Mouse (Mus musculus) heart, adult 2 months (tissue): ENCODE measurements around the gene Ephb3. TPM values are rescaled to one million over a fixed set of nuclear protein-coding genes. Genes with fewer than 3 reads are reported as not detected.
A peak's percentile ranks its signal among the peaks of the same experiment; 100 is the strongest.

Source experiments
- DNase-seq, 2 experiments: peaks; one replicate each; pipeline ENCODE4 v3.0.0; 2021
- H3K27ac ChIP-seq: fragments of 200-600 bp; 2 replicates; pipeline ENCODE4 v1.8.1; 2022
- H3K27me3 ChIP-seq: fragments of 200-500 bp; 2 replicates; pipeline ENCODE4 v1.6.1; 2012; ENCODE audit warnings: mild to moderate bottlenecking, low read length, inconsistent platforms, mixed read lengths; ENCODE audit not compliant: control insufficient read depth, insufficient read depth
- H3K36me3 ChIP-seq: fragments of 200-500 bp; 2 replicates; pipeline ENCODE4 v1.6.1; 2012; ENCODE audit warnings: low read length, inconsistent platforms; ENCODE audit not compliant: control insufficient read depth, insufficient read depth
- H3K4me1 ChIP-seq: fragments of 200-500 bp; 2 replicates; pipeline ENCODE4 v1.6.1; 2011; ENCODE audit warnings: low read length; ENCODE audit not compliant: control insufficient read depth, insufficient read depth
- H3K4me3 ChIP-seq: fragments of 200-600 bp; 2 replicates; pipeline ENCODE4 v1.8.1; 2022
- H3K79me2 ChIP-seq: fragments of 200-500 bp; replicated peaks from 2 replicates; pipeline ENCODE4 v1.6.1; 2012; ENCODE audit warnings: mild to moderate bottlenecking, inconsistent platforms, low read length, moderate library complexity, mixed read lengths; ENCODE audit not compliant: control insufficient read depth, insufficient read depth
- H3K9ac ChIP-seq: fragments of 200-500 bp; 2 replicates; pipeline ENCODE4 v1.6.1; 2012; ENCODE audit warnings: low read depth, mild to moderate bottlenecking, control low read depth, inconsistent platforms, low read length, mixed read lengths
- CTCF ChIP-seq: fragments of 200-600 bp; IDR thresholded peaks from 2 replicates; pipeline ENCODE4 v1.8.1; 2022; ENCODE audit warnings: antibody characterized with exemption, mild to moderate bottlenecking, moderate library complexity
- EP300 ChIP-seq: fragments of 200-500 bp; IDR thresholded peaks from 2 replicates; pipeline ENCODE4 v1.6.1; 2011; ENCODE audit warnings: low read depth, low read length, control low read depth; ENCODE audit not compliant: insufficient read depth
- POLR2A ChIP-seq: fragments of 200-500 bp; IDR thresholded peaks from 2 replicates; pipeline ENCODE4 v1.6.1; 2011; ENCODE audit warnings: mild to moderate bottlenecking, low read depth, low read length, control low read depth; ENCODE audit not compliant: insufficient read depth
- WGBS: fragments of 180-500 bp; shearing (Covaris S2); methylation state at CpG from one replicate; pipeline ENCODE4 v1.1.7; 2018; 5-methylcytosine and 5-hydroxymethylcytosine counted together
- intact Hi-C: fragments of 180-260 bp; cut with DNase I; formaldehyde crosslinking; loops from one replicate; pipeline ENCODE4 v1.15.1; 2025
- polyA plus RNA-seq: library from polyadenylated mRNA; depleted of rRNA; stranded (reverse); fragments of >200 nt; gene quantifications from 2 replicates; pipeline ENCODE4 v1.2.3, GENCODE M21; 2012
- total RNA-seq, 2 experiments: library from RNA; stranded (reverse); gene quantifications; 2 replicates each; pipeline ENCODE4 v1.2.3; 2021

Ephb3 gene
- total and polyA plus RNA-seq, 3 experiments: 6.3 to 9.9 (median 7.0) TPM

DNA sequence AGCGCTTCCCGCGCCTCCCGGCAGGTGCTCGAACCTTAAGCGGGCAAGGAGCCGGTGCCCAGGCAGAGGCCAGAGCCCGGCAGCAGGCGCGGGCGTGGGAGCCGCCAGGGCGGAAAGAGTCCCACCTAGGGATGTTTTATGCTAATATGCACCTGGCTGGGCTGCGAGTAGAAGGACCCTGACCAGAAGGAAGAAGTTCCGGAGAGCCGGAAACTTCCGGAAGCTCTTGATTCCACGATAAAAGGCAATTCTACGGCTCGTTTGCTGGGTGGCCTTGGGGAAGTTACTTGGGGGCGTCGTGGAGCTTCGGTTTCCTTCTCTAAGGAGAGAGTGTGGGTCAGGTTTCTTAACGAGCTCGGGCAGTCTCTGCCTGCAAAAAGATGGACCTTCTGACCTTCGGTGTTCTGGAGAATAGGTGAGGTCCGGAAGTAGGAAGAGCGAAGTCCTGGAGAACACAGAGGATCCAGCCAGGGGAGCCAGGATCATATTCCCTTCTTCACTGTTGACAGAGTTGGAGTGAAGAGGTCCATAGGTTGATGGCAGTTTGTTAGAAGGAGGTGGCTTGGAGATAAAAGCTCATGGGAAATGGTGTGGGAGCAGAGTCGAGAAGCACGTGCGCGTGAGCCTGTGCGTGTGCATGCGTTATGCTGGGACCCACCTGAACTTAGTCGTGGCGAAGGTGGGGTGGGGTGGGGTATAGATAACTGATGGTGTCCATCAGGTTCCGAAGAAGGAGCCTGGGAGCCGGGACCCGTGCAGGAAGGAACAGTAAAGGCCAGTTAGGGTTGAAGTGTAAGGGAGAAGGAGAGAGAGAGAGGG, 44.4 kb downstream of the Ephb3 start:
- WGBS: 17% methylated on average over 39 of the region's 39 CpGs
- H3K27ac ChIP-seq: no peak overlapping the region
- no peaks in the 10 kb centered on the region for H3K36me3 ChIP-seq
- intact Hi-C loops: loop anchor here (5.0 kb wide), 5 partner anchors 42 to 118 kb away; no protein-coding TSS in a partner anchor
- no peak overlapping the region for H3K9ac ChIP-seq
- TF ChIP-seq EP300 (no peak), POLR2A (no peak), CTCF (peak; percentile 46)
- no peaks in the 10 kb centered on the region for H3K27me3 ChIP-seq
- no peaks in the 10 kb centered on the region for H3K79me2 ChIP-seq
- H3K4me1 ChIP-seq: no peaks in the 10 kb centered on the region
- peak overlapping the region; percentile 25; the same call in 1 of the 2 replicates for H3K4me3 ChIP-seq
- no peak for DNase-seq

DNA sequence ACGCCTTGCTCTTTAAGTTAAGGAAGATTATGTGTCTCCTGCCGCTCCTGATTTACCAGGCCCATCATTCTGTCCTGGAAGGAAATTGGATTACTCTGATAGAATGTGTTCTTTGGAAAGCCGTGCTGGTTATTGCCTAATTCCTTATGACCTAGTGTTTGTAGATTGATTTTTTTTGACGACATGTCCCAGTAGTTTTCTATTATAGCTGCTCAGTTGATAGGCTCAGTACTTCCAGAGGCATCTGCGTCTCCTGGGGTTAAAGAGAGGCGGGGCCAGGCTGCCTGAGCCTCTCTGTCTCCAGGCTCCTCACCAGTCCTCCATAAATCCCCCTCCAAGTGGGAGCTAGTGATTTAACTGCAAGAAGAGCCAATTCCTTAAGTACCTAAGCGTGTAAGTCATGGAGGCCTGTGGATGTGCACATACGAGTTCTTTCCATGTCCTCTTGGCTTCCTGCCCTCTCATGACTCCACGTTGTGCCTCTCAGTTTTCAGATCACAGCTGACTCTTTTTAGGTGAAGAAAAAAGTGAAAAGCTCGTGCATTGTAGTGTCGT, 47.9 kb downstream of the Ephb3 start:
- H3K79me2 ChIP-seq: no peaks in the 10 kb centered on the region
- no peak overlapping the region for H3K4me3 ChIP-seq
- DNase-seq: no peak
- H3K27me3 ChIP-seq: no peaks in the 10 kb centered on the region
- H3K9ac ChIP-seq: no peak overlapping the region
- WGBS: 54% methylated on average over 11 of the region's 11 CpGs
- H3K36me3 ChIP-seq: no peaks in the 10 kb centered on the region
- H3K27ac ChIP-seq: no peak overlapping the region
- no peaks in the 10 kb centered on the region; the same call in 1 of the 2 replicates for H3K4me1 ChIP-seq
- intact Hi-C loops: no loop called here
- TF ChIP-seq CTCF: no peak
- TF ChIP-seq EP300: no peak
- no peak for TF ChIP-seq POLR2A

GRCm38 (mm10) chr16:21255574-21256304, 51.2 kb downstream of the Ephb3 start:
- TF ChIP-seq POLR2A: no peak
- TF ChIP-seq CTCF: no peak
- TF ChIP-seq EP300: no peak
- no peaks in the 10 kb centered on the region; the same call in 1 of the 2 replicates for H3K4me1 ChIP-seq
- H3K27ac ChIP-seq: no peak overlapping the region
- 58% methylated on average over 11 of the region's 11 CpGs for WGBS
- intact Hi-C loops: no loop called here
- DNase-seq: peak in 1 of 2 experiments; percentile 34
- no peak overlapping the region for H3K4me3 ChIP-seq
- no peaks in the 10 kb centered on the region for H3K79me2 ChIP-seq
- no peaks in the 10 kb centered on the region for H3K27me3 ChIP-seq
- no peaks in the 10 kb centered on the region for H3K36me3 ChIP-seq
- H3K9ac ChIP-seq: no peak overlapping the region

DNA sequence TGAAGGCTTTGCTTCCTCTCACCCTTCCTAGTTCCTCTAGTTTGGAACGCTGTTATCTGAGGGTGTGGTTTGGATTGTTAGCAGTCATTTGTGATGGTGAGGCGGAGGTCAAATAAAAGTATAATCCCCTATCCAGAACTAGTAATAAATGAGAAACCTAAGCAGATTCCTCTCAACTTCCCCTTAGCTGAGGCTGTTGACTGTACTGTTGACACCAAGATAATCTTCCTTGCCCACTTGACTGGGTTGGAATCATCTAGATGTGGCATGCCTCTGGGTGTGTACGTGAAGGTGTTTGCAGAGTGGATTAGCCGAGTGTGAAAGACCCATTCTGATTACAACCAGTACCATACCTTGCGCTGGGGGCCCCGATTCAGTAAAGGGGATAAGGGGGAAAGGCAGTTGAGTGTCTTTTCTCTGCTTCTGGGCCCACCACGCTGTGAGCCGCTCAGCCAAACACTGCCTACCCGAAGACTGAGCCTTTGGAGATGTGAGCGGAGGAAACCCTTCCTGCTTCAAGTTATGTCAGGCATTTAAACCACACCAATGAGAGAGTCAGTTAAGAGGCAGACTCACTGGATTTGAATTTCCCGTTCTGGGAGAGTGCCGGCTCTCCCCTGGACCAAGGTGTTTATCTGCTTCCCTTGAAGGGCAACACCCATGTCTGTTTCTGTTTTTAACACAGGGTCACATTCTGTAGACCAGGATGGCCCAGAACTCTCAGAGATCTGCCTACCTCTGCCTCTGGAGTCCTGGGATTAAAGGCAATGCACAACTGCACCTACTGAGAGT, 52.2 kb downstream of the Ephb3 start:
- no peaks in the 10 kb centered on the region for H3K79me2 ChIP-seq
- no peak overlapping the region for H3K27ac ChIP-seq
- WGBS: 78% methylated on average over 12 of the region's 12 CpGs
- no peak overlapping the region for H3K9ac ChIP-seq
- no peak overlapping the region for H3K4me3 ChIP-seq
- H3K4me1 ChIP-seq: no peaks in the 10 kb centered on the region; the same call in 1 of the 2 replicates
- H3K36me3 ChIP-seq: no peaks in the 10 kb centered on the region
- no peak for DNase-seq
- TF ChIP-seq EP300: no peak
- TF ChIP-seq CTCF: no peak
- no peak for TF ChIP-seq POLR2A
- H3K27me3 ChIP-seq: no peaks in the 10 kb centered on the region
- intact Hi-C loops: no loop called here

GRCm38 (mm10) chr16:21265417-21265816, 60.9 kb downstream of the Ephb3 start:
- H3K27me3 ChIP-seq: no peaks in the 10 kb centered on the region
- intact Hi-C loops: no loop called here
- no peak overlapping the region for H3K27ac ChIP-seq
- H3K4me3 ChIP-seq: no peak overlapping the region
- no peaks in the 10 kb centered on the region for H3K36me3 ChIP-seq
- H3K79me2 ChIP-seq: no peaks in the 10 kb centered on the region
- H3K4me1 ChIP-seq: no peaks in the 10 kb centered on the region
- no peak for DNase-seq
- no peak overlapping the region for H3K9ac ChIP-seq
- TF ChIP-seq EP300: no peak
- 91% methylated on average over 7 of the region's 7 CpGs for WGBS
